Mouse (Mus musculus) ovary, postnatal 14 days (tissue): ENCODE measurements around the gene S100a16.

Experiments used
- DNase-seq: peaks from one replicate; pipeline ENCODE4 v3.0.0; 2022; ENCODE audit warnings: low spot score

S100a16 gene

DNA sequence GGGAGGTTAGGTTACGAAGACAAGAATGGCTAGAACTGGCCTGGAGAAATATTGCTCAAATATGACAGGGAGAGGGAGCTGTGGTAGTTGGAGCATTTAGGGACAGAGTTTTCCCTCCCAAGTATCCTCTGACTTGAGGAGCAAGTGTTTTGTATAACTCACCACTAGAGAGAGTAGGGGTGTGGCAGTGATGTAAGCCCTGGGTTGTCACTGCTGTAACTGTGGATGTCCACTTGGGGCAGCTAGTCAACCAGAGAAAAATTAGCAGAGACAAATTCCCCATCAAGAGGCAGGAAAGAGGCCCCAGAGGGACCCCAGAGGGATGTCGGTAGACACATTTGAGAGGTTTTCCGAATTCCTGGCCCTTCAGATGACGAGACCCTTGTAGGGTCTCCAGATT, 11.6 kb upstream of the S100a16 start:
- DNase-seq = no peak

DNA sequence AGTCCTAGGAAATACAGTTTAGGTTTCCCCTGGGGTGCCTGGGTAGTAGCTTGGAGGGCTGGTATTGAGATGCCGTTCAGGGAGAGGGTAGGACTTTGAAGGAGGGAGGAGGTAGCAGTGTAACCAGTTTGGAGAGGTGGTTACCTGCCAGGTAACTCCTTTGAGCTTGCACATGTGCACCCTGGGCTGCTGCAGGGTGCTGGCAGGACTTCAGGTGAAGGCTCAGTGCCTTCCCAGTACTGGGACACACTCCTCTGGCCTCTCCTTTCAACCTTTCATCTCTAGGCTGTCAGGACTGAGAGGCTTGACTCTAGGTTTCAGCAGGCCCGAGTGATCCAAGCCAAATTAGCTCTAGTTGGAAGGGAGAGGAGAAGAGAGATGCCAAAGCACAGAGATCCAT, 11.0 kb upstream of the S100a16 start:
- DNase-seq = no peak

GRCm38 (mm10) chr3:90526580-90526979, 10.5 kb upstream of the S100a16 start, which contains the start of gene S100a14:
Gene S100a14 (plus strand): TSS chr3:90526856.
- no peak for DNase-seq

DNA sequence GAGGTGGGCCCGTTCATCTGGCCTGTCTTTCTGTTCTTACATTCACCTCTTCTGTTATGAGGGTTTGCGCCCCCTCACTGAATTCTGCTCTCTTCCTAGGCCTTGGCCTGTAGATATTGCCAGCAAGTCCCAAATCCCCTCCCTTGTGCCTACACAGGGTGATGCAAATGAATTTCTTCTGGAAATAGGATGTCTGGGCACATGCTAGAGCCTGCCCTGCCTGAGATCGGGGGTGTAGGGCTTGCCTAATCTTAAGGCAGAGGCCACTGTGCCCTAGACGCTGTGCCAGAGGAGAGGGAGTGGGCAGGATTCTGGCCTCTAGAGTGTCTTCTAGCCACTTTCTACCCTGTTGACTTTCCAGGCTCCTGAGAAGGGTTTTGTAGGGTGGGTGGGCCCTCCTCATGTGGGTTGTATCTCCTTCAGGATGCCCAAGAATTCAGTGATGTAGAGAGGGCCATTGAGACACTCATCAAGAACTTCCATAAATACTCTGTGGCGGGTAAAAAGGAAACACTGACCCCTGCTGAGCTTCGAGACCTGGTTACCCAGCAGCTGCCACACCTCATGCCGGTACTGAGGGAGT, 9.7 kb upstream of the S100a16 start:
- DNase-seq = no peak

GRCm38 (mm10) chr3:90531713-90532112, 5.3 kb upstream of the S100a16 start:
- DNase-seq = no peak

DNA sequence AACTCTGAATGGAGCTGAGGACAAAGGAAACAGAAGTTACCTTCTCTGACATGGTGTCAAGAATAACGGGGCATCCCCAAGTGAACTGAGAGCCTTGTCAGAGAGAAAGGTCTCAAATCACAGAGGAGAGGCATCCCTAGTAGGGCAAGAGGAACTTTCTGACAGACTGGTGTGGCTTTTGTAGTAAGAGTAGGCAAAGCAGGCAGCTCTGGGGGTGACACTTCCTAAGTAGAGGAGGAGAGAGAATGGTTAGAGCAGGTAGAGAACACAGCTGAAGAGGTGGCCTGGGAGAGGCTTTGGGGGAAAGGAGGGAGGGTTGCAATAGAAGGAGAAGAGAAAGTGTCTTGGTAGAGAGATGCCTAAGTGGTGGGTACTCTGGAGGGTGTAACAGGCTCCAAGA, 1.6 kb upstream of the S100a16 start:
- no peak for DNase-seq

GRCm38 (mm10) chr3:90537905-90538296, 847 bp downstream of the S100a16 start:
- no peak for DNase-seq

- no peak for DNase-seq
These were observed 3.9 kb downstream of the S100a16 start for GRCm38 (mm10) chr3:90540904-90541303.

- no peak for DNase-seq
These were observed 12.8 kb downstream of the S100a16 start for GRCm38 (mm10) chr3:90549676-90550420.

GRCm38 (mm10) chr3:90550421-90550790, 13.4 kb downstream of the S100a16 start:
- DNase-seq = no peak

DNA sequence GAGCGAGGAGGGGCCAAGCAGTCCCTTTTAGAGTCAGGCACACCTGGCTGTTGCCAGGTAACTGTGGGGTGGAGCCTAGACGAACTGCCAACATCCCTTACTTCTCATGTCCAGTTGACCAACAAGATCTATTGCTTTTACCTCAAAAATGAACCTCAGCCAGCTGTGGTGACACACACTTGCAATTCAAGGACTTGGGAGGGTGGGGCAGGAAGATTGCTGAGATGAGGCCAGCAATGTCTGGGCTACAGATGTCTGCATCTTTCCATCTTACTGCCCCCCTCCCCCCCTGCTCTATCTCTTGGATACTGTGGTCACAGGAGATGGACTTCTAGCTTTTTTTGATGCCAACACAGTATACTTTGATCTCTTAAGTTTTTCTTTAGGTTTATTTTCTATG, 15.2 kb downstream of the S100a16 start:
- no peak for DNase-seq

- no peak for DNase-seq
These were observed 18.9 kb downstream of the S100a16 start for GRCm38 (mm10) chr3:90555954-90556353.

GRCm38 (mm10) chr3:90560008-90560628, 23.1 kb downstream of the S100a16 start, which contains the start of gene S100a3:
Gene S100a3 (plus strand): TSS chr3:90560578.
- no peak for DNase-seq

DNA sequence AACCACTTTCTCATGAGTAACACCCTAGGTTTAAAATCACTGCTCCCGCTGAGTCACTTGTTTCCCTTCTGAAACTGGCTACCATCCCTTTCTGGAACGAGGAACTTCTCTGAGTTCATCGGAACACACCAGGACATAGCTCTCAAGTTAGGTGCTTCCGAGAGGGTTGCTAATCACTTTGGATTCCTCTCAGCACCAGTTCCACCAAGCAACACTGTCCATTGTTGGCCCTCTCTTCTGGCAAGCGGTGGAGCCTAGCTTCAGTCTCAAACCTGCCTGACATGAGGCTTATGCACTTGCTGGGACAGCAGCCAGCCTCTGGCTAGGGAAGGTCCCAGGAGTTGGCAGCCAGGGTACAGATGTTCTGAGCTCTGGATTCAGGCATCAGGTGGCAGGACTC, 37.6 kb downstream of the S100a16 start:
- no peak for DNase-seq

- no peak for DNase-seq
These were observed 38.3 kb downstream of the S100a16 start for GRCm38 (mm10) chr3:90575320-90575719.

GRCm38 (mm10) chr3:90576351-90577001, 39.4 kb downstream of the S100a16 start:
- no peak for DNase-seq

GRCm38 (mm10) chr3:90579433-90579832, 42.4 kb downstream of the S100a16 start:
- DNase-seq = no peak

DNA sequence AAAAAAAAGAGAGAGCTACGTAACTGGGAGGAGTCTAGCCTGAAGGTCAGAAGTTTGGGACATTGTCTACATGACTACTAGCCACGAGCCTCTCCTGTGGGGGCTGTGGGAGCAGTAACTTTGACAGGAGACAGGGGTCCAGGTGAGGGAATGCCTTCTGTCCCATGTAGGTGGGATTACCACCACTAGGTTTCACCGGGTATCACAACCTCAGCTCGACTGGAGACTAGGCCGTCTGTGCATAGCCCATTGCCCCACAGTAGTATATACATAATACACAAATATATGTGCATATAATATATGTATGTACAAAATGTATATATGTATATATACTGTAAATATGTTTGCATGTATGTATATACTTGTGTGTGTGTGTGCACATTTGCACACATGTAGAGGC, 44.1 kb downstream of the S100a16 start:
- DNase-seq = no peak

DNA sequence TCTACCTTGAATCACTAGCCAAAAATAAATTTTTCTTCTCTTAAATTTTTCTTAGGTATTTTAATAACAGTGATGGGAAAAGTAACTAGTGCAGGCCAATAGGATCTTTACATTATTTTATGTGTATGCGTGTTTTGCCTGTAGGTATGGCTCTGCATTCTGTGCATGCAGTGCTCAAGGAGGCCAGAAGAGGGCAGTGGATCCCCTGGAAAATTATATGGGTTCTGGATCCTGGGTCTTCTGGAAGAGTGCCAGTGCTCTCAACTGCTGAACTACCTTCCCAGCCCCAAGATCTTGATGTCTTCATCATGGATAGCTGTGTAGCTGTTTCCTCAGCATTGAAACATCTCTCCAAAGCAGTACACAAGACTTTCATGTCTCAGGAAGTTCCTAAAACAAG, 45.1 kb downstream of the S100a16 start:
- no peak for DNase-seq

DNA sequence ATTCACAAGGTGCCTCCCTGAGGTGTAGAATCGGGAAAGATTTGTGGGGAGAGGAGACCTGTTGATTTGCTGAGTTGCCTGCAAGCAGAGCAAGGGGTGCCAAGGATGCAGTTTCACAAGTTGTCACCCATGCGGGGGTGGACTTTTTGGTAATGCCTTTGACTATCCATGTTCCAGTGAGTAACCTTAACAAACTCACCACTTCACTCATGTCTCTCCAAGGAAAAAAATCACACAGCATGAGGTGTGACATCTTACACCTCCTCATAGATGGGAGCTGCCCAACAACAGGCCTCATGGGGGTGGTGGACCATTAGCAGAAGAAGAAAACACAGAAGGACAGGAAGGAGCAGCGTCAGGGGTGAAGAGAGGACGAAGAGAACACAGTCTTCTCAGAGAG, 45.5 kb downstream of the S100a16 start:
- no peak for DNase-seq

- no peak for DNase-seq
These were observed 46.8 kb downstream of the S100a16 start for GRCm38 (mm10) chr3:90583893-90584292.

DNA sequence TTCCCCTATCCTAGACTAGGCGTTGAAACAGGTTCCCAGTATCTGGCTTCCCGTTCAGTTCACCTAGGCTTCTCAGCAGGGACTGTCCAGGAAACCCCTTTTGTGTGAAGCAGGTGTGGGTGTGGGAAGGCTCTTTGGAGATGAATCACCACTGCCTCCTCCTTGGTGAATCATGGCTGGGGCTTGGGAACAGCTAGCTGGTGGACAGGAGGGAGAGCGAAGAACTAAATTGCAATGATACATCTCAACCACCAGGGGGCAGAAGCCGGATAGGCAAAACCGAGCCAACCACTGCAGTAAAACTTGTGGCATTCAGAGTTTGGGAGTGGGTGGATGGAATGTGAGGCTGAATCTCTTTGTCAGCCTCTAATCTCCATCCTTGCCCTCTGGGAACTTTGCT, 48.5 kb downstream of the S100a16 start:
- DNase-seq = peak; percentile 61
